ENCODE assay signal across 8 mouse cellular contexts in genomic region chr4:119107867-119108266, GRCm38 (mm10). TPM values are rescaled to one million over a fixed set of nuclear protein-coding genes. Genes with fewer than 3 reads are reported as not detected.
DNase-seq lines count a peak whose midpoint lies in the region; ATAC-seq and TF ChIP-seq lines count a peak whose summit lies in the region.

No protein-coding gene starts in this region.

- DNase-seq in kidney, adult 11 months: peak; percentile 58
- no peak for DNase-seq in kidney, postnatal 25 days
- DNase-seq in midbrain, postnatal 0 days (ENCODE audit: low spot score): no peak
- DNase-seq in right cerebral cortex, postnatal 14 days: no peak
- no peak for DNase-seq in retina, embryonic 14.5 days (ENCODE audit: low spot score)
- no peak for DNase-seq in left cerebral cortex, postnatal 25 days (ENCODE audit: low spot score in 2 of 2)

- H3K4me1 ChIP-seq in embryonic facial prominence, embryonic 12.5 days: peaks cover 34% of the 10 kb centered on the region
- H3K4me1 ChIP-seq in intestine, embryonic 15.5 days (replicated peaks): peaks cover 40% of the 10 kb centered on the region
- H3K4me1 ChIP-seq in midbrain, postnatal 0 days (ENCODE audit: insufficient read depth, low read length): no peaks in the 10 kb centered on the region

- H3K27ac ChIP-seq in embryonic facial prominence, embryonic 12.5 days: peak overlapping the region; percentile 99
- H3K27ac ChIP-seq in intestine, embryonic 15.5 days: peak overlapping the region; percentile 99; the same call in 1 of the 2 replicates
- H3K27ac ChIP-seq in midbrain, postnatal 0 days (ENCODE audit: low read depth, low read length): no peak overlapping the region

- H3K27me3 ChIP-seq in embryonic facial prominence, embryonic 12.5 days: no peaks in the 10 kb centered on the region
- H3K27me3 ChIP-seq in intestine, embryonic 15.5 days (replicated peaks): no peaks in the 10 kb centered on the region
- no peaks in the 10 kb centered on the region for H3K27me3 ChIP-seq in midbrain, postnatal 0 days (ENCODE audit: insufficient read depth, low read length)

- ATAC-seq in embryonic facial prominence, embryonic 12.5 days (ENCODE audit: insufficient number of reproducible peaks, insufficient read depth, low FRiP score, low TSS enrichment): no peak
- no peak for ATAC-seq in intestine, embryonic 15.5 days
- ATAC-seq in midbrain, postnatal 0 days (ENCODE audit: low FRiP score): no peak

- no peaks in the 10 kb centered on the region for H3K9me3 ChIP-seq in embryonic facial prominence, embryonic 12.5 days
- no peaks in the 10 kb centered on the region for H3K9me3 ChIP-seq in intestine, embryonic 15.5 days
- H3K9me3 ChIP-seq in midbrain, postnatal 0 days (ENCODE audit: low read length): no peaks in the 10 kb centered on the region

- TF ChIP-seq CTCF in midbrain, postnatal 0 days (IDR thresholded peaks at IDR 0.05): no peak

- peak overlapping the region; percentile 74 for H3K4me3 ChIP-seq in embryonic facial prominence, embryonic 12.5 days
- H3K4me3 ChIP-seq in intestine, embryonic 15.5 days (replicated peaks): peak overlapping the region; percentile 88
- no peak overlapping the region for H3K4me3 ChIP-seq in midbrain, postnatal 0 days (ENCODE audit: low read depth, low read length)

- H3K36me3 ChIP-seq in embryonic facial prominence, embryonic 12.5 days: 0 out of 2 replicates have a peak, but pooled peaks cover 3% of the 10 kb centered on the region
- H3K36me3 ChIP-seq in intestine, embryonic 15.5 days: no peaks in the 10 kb centered on the region
- H3K36me3 ChIP-seq in midbrain, postnatal 0 days (ENCODE audit: insufficient read depth, low read length): no peaks in the 10 kb centered on the region

- peak overlapping the region; percentile 70 for H3K4me2 ChIP-seq in embryonic facial prominence, embryonic 12.5 days (replicated peaks)
- H3K4me2 ChIP-seq in intestine, embryonic 15.5 days (replicated peaks): peak overlapping the region; percentile 74
- H3K4me2 ChIP-seq in midbrain, postnatal 0 days (ENCODE audit: low read depth, low read length, poor library complexity, severe bottlenecking): peak overlapping the region; percentile 92

- H3K9ac ChIP-seq in embryonic facial prominence, embryonic 12.5 days: no peak overlapping the region
- peak overlapping the region; percentile 47; the same call in 1 of the 2 replicates for H3K9ac ChIP-seq in intestine, embryonic 15.5 days
- no peak overlapping the region for H3K9ac ChIP-seq in midbrain, postnatal 0 days (replicated peaks; ENCODE audit: low read length, poor library complexity, severe bottlenecking)

- WGBS in embryonic facial prominence, embryonic 12.5 days: 79% methylated on average over 2 of the region's 2 CpGs
- 76% methylated on average over 2 of the region's 2 CpGs for WGBS in intestine, embryonic 15.5 days
- 77% methylated on average over 2 of the region's 2 CpGs for WGBS in midbrain, postnatal 0 days

- intact Hi-C loops in left cerebral cortex, postnatal 25 days (cut with DNase I): loop anchor here (5.0 kb wide), 1 partner anchor 101 kb away; no protein-coding TSS in a partner anchor

RNA-seq across cellular contexts. Expression of gene Slc2a1, which starts 0.6 kb away (rescaled TPM):
- 109 and 111 TPM in 2 replicates for polyA plus RNA-seq in embryonic facial prominence, embryonic 12.5 days (2016; fragmentation: Nextera tagmentation; extraction: Ambion mirVana)
- polyA plus RNA-seq in intestine, embryonic 15.5 days (2015; fragmentation: Nextera tagmentation; extraction: Ambion mirVana): 132 and 136 TPM in 2 replicates
- 85.1 and 104 TPM in 2 replicates for total RNA-seq in midbrain, postnatal 0 days (2014; rRNA removed)
- 43.1 and 46.4 TPM in 2 replicates for polyA plus RNA-seq in midbrain, postnatal 0 days (2015; fragmentation: Nextera tagmentation; extraction: Ambion mirVana)
- total RNA-seq in left cerebral cortex, postnatal 25 days (2021): 100 to 1,000 TPM in 1 of 2 experiments, 10 to 100 TPM in 1; 95.0 to 111 TPM
